In the genomic region with DNA sequence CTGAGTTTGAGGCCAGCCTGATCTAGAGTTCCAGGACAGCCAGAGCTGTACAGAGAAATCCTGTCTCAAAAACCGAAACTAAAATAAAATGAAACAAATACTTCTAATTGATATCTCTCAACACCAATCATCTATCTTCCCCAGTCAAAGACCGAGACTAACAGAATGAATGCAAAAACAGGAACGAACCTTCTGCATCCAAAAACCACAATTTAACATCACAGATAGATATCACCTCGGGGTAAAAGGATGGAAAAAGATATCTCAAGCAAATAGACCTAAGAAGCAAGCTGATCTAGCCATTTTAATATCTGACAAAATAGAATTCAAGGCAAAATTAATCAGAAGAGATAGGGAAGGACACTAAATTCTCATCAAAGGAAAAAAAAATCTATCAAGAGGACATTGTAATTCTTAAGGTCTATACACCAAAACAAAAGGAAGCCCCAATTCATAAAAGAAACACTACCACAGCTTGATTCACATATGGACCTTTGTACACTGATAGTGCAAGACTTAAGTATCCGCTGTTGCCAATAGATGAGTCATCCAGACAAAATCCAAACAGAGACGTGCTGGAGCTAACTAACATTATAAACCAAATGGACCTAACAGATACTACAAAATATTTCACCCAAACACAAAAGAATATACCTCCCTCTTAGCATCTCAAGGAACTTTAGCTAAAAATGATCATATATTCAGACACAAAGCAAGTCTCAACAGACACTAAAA, we compare ENCODE assay signal across 27 mouse cellular contexts. TPM values are rescaled to one million over a fixed set of nuclear protein-coding genes. Genes with fewer than 3 reads are reported as not detected.
DNase-seq lines count a peak whose midpoint lies in the region; ATAC-seq and TF ChIP-seq lines count a peak whose summit lies in the region.
"Had no signal": no experiment of that assay in that cellular context is flagged by ENCODE, and none has a peak within 500 bp of the region (broad histone marks: within the 10 kb centered on the region; RNA-seq: fewer than 3 reads in every experiment).

No protein-coding gene starts in this region.

- H3K4me1 ChIP-seq in intestine, embryonic 16.5 days (ENCODE audit: control insufficient read depth, insufficient read depth, low read length), result no peaks in the 10 kb centered on the region
- H3K4me1 ChIP-seq in intestine, postnatal 0 days (replicated peaks; ENCODE audit: control insufficient read depth, insufficient read depth, low read length), result peaks cover 3% of the 10 kb centered on the region; the same call in 1 of the 2 replicates
- H3K4me1 ChIP-seq: embryonic facial prominence, embryonic 12.5 days; embryonic facial prominence, embryonic 15.5 days; forebrain, embryonic 12.5 days; heart, embryonic 10.5 days; heart, embryonic 13.5 days; hindbrain, embryonic 12.5 days; hindbrain, embryonic 15.5 days had no signal

- H3K27ac ChIP-seq in intestine, embryonic 16.5 days (ENCODE audit: low read length), result no peak overlapping the region
- no peak overlapping the region for H3K27ac ChIP-seq in intestine, postnatal 0 days (ENCODE audit: low read depth, low read length)
- H3K27ac ChIP-seq: embryonic facial prominence, embryonic 12.5 days; embryonic facial prominence, embryonic 15.5 days; forebrain, embryonic 12.5 days; heart, adult 2 months; heart, embryonic 10.5 days; heart, embryonic 13.5 days; hindbrain, embryonic 12.5 days; hindbrain, embryonic 15.5 days had no signal

- no peak overlapping the region for H3K4me2 ChIP-seq in intestine, embryonic 16.5 days (ENCODE audit: low read depth, low read length)
- H3K4me2 ChIP-seq in intestine, postnatal 0 days (replicated peaks; ENCODE audit: low read depth), result no peak overlapping the region
- H3K4me2 ChIP-seq: embryonic facial prominence, embryonic 12.5 days; embryonic facial prominence, embryonic 15.5 days; forebrain, embryonic 12.5 days; heart, embryonic 13.5 days; hindbrain, embryonic 12.5 days; hindbrain, embryonic 15.5 days had no signal

- no peak overlapping the region for H3K4me3 ChIP-seq in intestine, embryonic 16.5 days (ENCODE audit: low read length)
- no peak overlapping the region for H3K4me3 ChIP-seq in intestine, postnatal 0 days (ENCODE audit: low read depth, low read length)
- H3K4me3 ChIP-seq: embryonic facial prominence, embryonic 12.5 days; embryonic facial prominence, embryonic 15.5 days; erythroblast, embryonic 14.5 days; forebrain, embryonic 12.5 days; heart, adult 2 months; heart, embryonic 10.5 days; heart, embryonic 13.5 days; hindbrain, embryonic 12.5 days; hindbrain, embryonic 15.5 days had no signal

- DNase-seq in 3T3-L1 (ENCODE audit: low read depth, low spot score) (peak; percentile 78), MEL-GATA-1-ER (ENCODE audit: extremely low read depth, low read depth) (peak; percentile 51), adipocyte (ENCODE audit: low spot score) (peak; percentile 82)
- DNase-seq in heart, postnatal 10 days, result no peak
- no peak for DNase-seq in urinary bladder, adult 2 months (ENCODE audit: low spot score)
- no peak for DNase-seq in neural tube, embryonic 10.5 days (ENCODE audit: extremely low spot score, low spot score)
- DNase-seq: adrenal gland, postnatal 10 days; adrenal gland, postnatal 36 days; cerebellum, adult 18-20 months; cerebellum, adult 9-10 months; cerebellum, postnatal 14 days; gastrocnemius, postnatal 10 days; gastrocnemius, postnatal 36 days; heart, adult 2 months had no signal

- no peaks in the 10 kb centered on the region for H3K36me3 ChIP-seq in intestine, embryonic 16.5 days (ENCODE audit: control insufficient read depth, insufficient read depth, low read length)
- H3K36me3 ChIP-seq in intestine, postnatal 0 days (ENCODE audit: control insufficient read depth, insufficient read depth), result no peaks in the 10 kb centered on the region
- H3K36me3 ChIP-seq: embryonic facial prominence, embryonic 12.5 days; embryonic facial prominence, embryonic 15.5 days; forebrain, embryonic 12.5 days; heart, embryonic 10.5 days; heart, embryonic 13.5 days; hindbrain, embryonic 12.5 days; hindbrain, embryonic 15.5 days had no signal

- no peak for TF ChIP-seq CTCF in intestine, postnatal 0 days (IDR thresholded peaks at IDR 0.05; ENCODE audit: low read depth)

- no peak overlapping the region for H3K9ac ChIP-seq in intestine, embryonic 16.5 days (ENCODE audit: low read depth, low read length)
- no peak overlapping the region for H3K9ac ChIP-seq in intestine, postnatal 0 days (ENCODE audit: low read depth, low read length)
- H3K9ac ChIP-seq: embryonic facial prominence, embryonic 12.5 days; embryonic facial prominence, embryonic 15.5 days; forebrain, embryonic 12.5 days; heart, embryonic 13.5 days; hindbrain, embryonic 12.5 days; hindbrain, embryonic 15.5 days had no signal

- 65% methylated on average over 6 of the region's 6 CpGs for WGBS in intestine, embryonic 16.5 days
- WGBS in intestine, postnatal 0 days, result 61% methylated on average over 6 of the region's 6 CpGs

- no peaks in the 10 kb centered on the region for H3K9me3 ChIP-seq in intestine, embryonic 16.5 days (ENCODE audit: control insufficient read depth, low read length)
- no peaks in the 10 kb centered on the region for H3K9me3 ChIP-seq in intestine, postnatal 0 days (ENCODE audit: control insufficient read depth)
- H3K9me3 ChIP-seq: embryonic facial prominence, embryonic 12.5 days; embryonic facial prominence, embryonic 15.5 days; forebrain, embryonic 12.5 days; heart, embryonic 10.5 days; heart, embryonic 13.5 days; hindbrain, embryonic 12.5 days; hindbrain, embryonic 15.5 days had no signal

- 0 out of 2 replicates have a peak, but pooled peaks have one; percentile 44 for ATAC-seq in intestine, embryonic 16.5 days
- ATAC-seq in intestine, postnatal 0 days, result no peak; the same call in 1 of the 2 replicates
- ATAC-seq: activated CD4-positive, CD25-positive, alpha-beta regulatory T cell, adult 4 months; CD4-positive, CD25-positive, alpha-beta regulatory T cell, adult 4 months; forebrain, embryonic 16.5 days had no signal

- H3K27me3 ChIP-seq in intestine, embryonic 16.5 days (replicated peaks; ENCODE audit: control insufficient read depth, insufficient read depth, low read length), result no peaks in the 10 kb centered on the region
- no peaks in the 10 kb centered on the region for H3K27me3 ChIP-seq in intestine, postnatal 0 days (replicated peaks; ENCODE audit: control insufficient read depth, insufficient read depth, low read length)
- H3K27me3 ChIP-seq: embryonic facial prominence, embryonic 12.5 days; embryonic facial prominence, embryonic 15.5 days; forebrain, embryonic 12.5 days; heart, embryonic 13.5 days; hindbrain, embryonic 12.5 days; hindbrain, embryonic 15.5 days had no signal

- intact Hi-C loops in heart, postnatal 10 days (cut with DNase I), result no loop called here

RNA-seq across cellular contexts. Expression of a gene that starts 20.1 kb away (rescaled TPM):
- 4.4 and 6.4 TPM in 2 replicates for polyA plus RNA-seq in intestine, embryonic 16.5 days (2015; fragmentation: Nextera tagmentation; extraction: Ambion mirVana)
- polyA plus RNA-seq in intestine, postnatal 0 days (2015; fragmentation: Nextera tagmentation; extraction: Ambion mirVana), result 22.8 and 27.7 TPM in 2 replicates
- total RNA-seq in heart, postnatal 10 days (2021), result 10 to 100 TPM; 16.7 to 19.2 TPM
- polyA plus RNA-seq in urinary bladder, adult 2 months (2012; rRNA removed), result 11.0 and 13.3 TPM in 2 replicates

Comparison
In these comparisons a context has a peak if more than half of its experiments do, and no peak if none do; other contexts are left out.
1. DNase-seq: peak in 3T3-L1 (single experiment), MEL-GATA-1-ER (single experiment) and adipocyte (single experiment); none in heart, postnatal 10 days (0 of 2), urinary bladder, adult 2 months (single experiment) and neural tube, embryonic 10.5 days (single experiment).